Mouse (Mus musculus) adrenal gland, postnatal 25 days (tissue): ENCODE data around the gene Sfrp2. TPM values are rescaled to one million over a fixed set of nuclear protein-coding genes. Genes with fewer than 3 reads are reported as not detected.
A peak's percentile ranks its signal among the peaks of the same experiment; 100 is the strongest.

ENCODE experiments used
- DNase-seq: peaks from one replicate; pipeline ENCODE4 v3.0.0; 2021; ENCODE audit warnings: mixed read lengths
- long read RNA-seq: library from polyadenylated mRNA; stranded (forward); transcript quantifications from one replicate; pipeline ENCODE4 v2.0.0, GENCODE M21; 2021
- total RNA-seq: library from RNA; stranded (reverse); gene quantifications from 2 replicates; pipeline ENCODE4 v1.2.3, GENCODE M21; 2021

The Sfrp2 gene
- 2.5 and 7.1 TPM in 2 replicates for total RNA-seq
- long read RNA-seq, transcript Sfrp2-201 (3 exons, 2,003 nt) = major isoform, 5 of 5 reads
- long read RNA-seq, partial matches to known transcripts = 0 of 5 reads
- long read RNA-seq, other reads (novel, unspliced or antisense) = 0 of 5 reads

GRCm38 (mm10) chr3:83765871-83766725, at the start of gene Sfrp2:
Gene Sfrp2 (plus strand): TSS chr3:83766321.
- DNase-seq = peak; percentile 29

- DNase-seq = no peak
Measured at GRCm38 (mm10) chr3:83717643-83718231, 48.4 kb upstream of the Sfrp2 start.

- no peak for DNase-seq
Measured at GRCm38 (mm10) chr3:83718662-83719061, 47.5 kb upstream of the Sfrp2 start.

GRCm38 (mm10) chr3:83728223-83728622, 37.9 kb upstream of the Sfrp2 start:
- DNase-seq = no peak

- DNase-seq = no peak
Measured at GRCm38 (mm10) chr3:83728675-83729390, 37.3 kb upstream of the Sfrp2 start.

GRCm38 (mm10) chr3:83733985-83734384, 32.1 kb upstream of the Sfrp2 start:
- no peak for DNase-seq

GRCm38 (mm10) chr3:83736980-83737379, 29.1 kb upstream of the Sfrp2 start:
- no peak for DNase-seq

GRCm38 (mm10) chr3:83740246-83740645, 25.9 kb upstream of the Sfrp2 start:
- peak; percentile 13 for DNase-seq

GRCm38 (mm10) chr3:83747276-83747675, 18.8 kb upstream of the Sfrp2 start:
- DNase-seq = no peak

- no peak for DNase-seq
Measured at GRCm38 (mm10) chr3:83747895-83748294, 18.2 kb upstream of the Sfrp2 start.

GRCm38 (mm10) chr3:83751625-83752024, 14.5 kb upstream of the Sfrp2 start:
- DNase-seq = no peak

- DNase-seq = no peak
Measured at GRCm38 (mm10) chr3:83752196-83752595, 13.9 kb upstream of the Sfrp2 start.

- DNase-seq = no peak
Measured at GRCm38 (mm10) chr3:83755043-83755635, 11.0 kb upstream of the Sfrp2 start.

GRCm38 (mm10) chr3:83755666-83756065, 10.5 kb upstream of the Sfrp2 start:
- no peak for DNase-seq

GRCm38 (mm10) chr3:83762361-83762760, 3.8 kb upstream of the Sfrp2 start:
- no peak for DNase-seq

GRCm38 (mm10) chr3:83763551-83764548, 2.3 kb upstream of the Sfrp2 start:
- DNase-seq = peak; percentile 84

GRCm38 (mm10) chr3:83766726-83767070, 577 bp downstream of the Sfrp2 start:
- DNase-seq = no peak

GRCm38 (mm10) chr3:83767121-83767520, 1.0 kb downstream of the Sfrp2 start:
- no peak for DNase-seq

GRCm38 (mm10) chr3:83768293-83769035, 2.3 kb downstream of the Sfrp2 start:
- no peak for DNase-seq

- no peak for DNase-seq
Measured at GRCm38 (mm10) chr3:83769036-83769410, 2.9 kb downstream of the Sfrp2 start.
